23 mouse cellular contexts compared by ENCODE assay signal in the genomic region with DNA sequence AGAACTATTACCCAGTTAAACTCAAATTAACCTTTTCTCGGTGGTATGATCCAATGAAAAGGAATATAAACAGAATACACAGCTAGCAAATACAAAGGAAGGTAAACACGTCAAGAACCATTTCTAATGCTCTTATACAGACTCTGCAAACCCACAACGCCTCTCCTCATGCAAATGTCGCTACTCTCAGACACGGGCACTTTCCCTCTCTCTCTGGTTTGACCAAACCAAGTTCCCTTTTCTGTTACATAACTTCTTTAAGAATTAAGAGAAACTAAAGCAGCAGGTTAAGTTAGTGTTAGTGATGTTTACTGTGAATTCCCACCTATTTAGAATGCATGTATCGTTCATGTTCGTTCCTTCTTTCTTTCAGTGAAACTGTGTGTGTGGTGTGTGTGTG.
"Had no signal": no experiment of that assay in that cellular context is flagged by ENCODE, and none has a peak within 500 bp of the region (broad histone marks: within the 10 kb centered on the region; RNA-seq: fewer than 3 reads in every experiment).

No protein-coding gene starts in this region.

- H3K4me1 ChIP-seq: kidney, embryonic 15.5 days; limb, embryonic 10.5 days; limb, embryonic 13.5 days; midbrain, embryonic 12.5 days; midbrain, embryonic 15.5 days; neural tube, embryonic 12.5 days; neural tube, embryonic 15.5 days had no signal

- H3K4me3 ChIP-seq: kidney, embryonic 15.5 days; limb, embryonic 10.5 days; limb, embryonic 13.5 days; liver, embryonic 12.5 days; liver, embryonic 15.5 days; lung, embryonic 15.5 days; midbrain, embryonic 12.5 days; midbrain, embryonic 15.5 days; neural tube, embryonic 12.5 days; neural tube, embryonic 15.5 days had no signal

- ATAC-seq: liver, embryonic 12.5 days; midbrain, embryonic 15.5 days had no signal

- DNase-seq: kidney, adult 2 months; kidney, postnatal 10 days; kidney, postnatal 36 days; layer of hippocampus, adult 9-11 months; liver; lung, adult 18-20 months; lung, postnatal 10 days; lung, postnatal 36 days; right cerebral cortex, adult 18-20 months; right cerebral cortex, postnatal 14 days; right cerebral cortex, postnatal 4 days; thymus, adult 18-20 months; thymus, postnatal 36 days had no signal

- H3K27me3 ChIP-seq: kidney, embryonic 15.5 days; limb, embryonic 13.5 days; liver, embryonic 12.5 days; liver, embryonic 15.5 days; lung, embryonic 15.5 days; midbrain, embryonic 12.5 days; midbrain, embryonic 15.5 days; neural tube, embryonic 12.5 days; neural tube, embryonic 15.5 days had no signal

- H3K9me3 ChIP-seq: kidney, embryonic 15.5 days; limb, embryonic 10.5 days; limb, embryonic 13.5 days; liver, embryonic 12.5 days; liver, embryonic 15.5 days; lung, embryonic 15.5 days; midbrain, embryonic 12.5 days; midbrain, embryonic 15.5 days; neural tube, embryonic 12.5 days; neural tube, embryonic 15.5 days had no signal

- H3K27ac ChIP-seq: kidney, embryonic 15.5 days; limb, embryonic 10.5 days; limb, embryonic 13.5 days; liver, embryonic 12.5 days; liver, embryonic 15.5 days; lung, embryonic 15.5 days; midbrain, embryonic 12.5 days; midbrain, embryonic 15.5 days; neural tube, embryonic 12.5 days; neural tube, embryonic 15.5 days had no signal

- H3K4me2 ChIP-seq: kidney, embryonic 15.5 days; limb, embryonic 13.5 days; liver, embryonic 12.5 days; liver, embryonic 15.5 days; lung, embryonic 15.5 days; midbrain, embryonic 12.5 days; midbrain, embryonic 15.5 days; neural tube, embryonic 12.5 days; neural tube, embryonic 15.5 days had no signal

- H3K9ac ChIP-seq: kidney, embryonic 15.5 days; limb, embryonic 13.5 days; liver, embryonic 12.5 days; liver, embryonic 15.5 days; lung, embryonic 15.5 days; midbrain, embryonic 12.5 days; midbrain, embryonic 15.5 days; neural tube, embryonic 12.5 days; neural tube, embryonic 15.5 days had no signal
